Mouse (Mus musculus): ENCODE results near the gene Lamp3. TPM values are rescaled to one million over a fixed set of nuclear protein-coding genes. Genes with fewer than 3 reads are reported as not detected.
"Not testable (repeated sequence)": the region's sequence is repeated elsewhere in the genome, so short reads cannot be mapped to it uniquely, and the experiment has no call there.

Lamp3 gene
- total and polyA plus RNA-seq, 3 experiments = 0.16 TPM; not detected in 2

DNA sequence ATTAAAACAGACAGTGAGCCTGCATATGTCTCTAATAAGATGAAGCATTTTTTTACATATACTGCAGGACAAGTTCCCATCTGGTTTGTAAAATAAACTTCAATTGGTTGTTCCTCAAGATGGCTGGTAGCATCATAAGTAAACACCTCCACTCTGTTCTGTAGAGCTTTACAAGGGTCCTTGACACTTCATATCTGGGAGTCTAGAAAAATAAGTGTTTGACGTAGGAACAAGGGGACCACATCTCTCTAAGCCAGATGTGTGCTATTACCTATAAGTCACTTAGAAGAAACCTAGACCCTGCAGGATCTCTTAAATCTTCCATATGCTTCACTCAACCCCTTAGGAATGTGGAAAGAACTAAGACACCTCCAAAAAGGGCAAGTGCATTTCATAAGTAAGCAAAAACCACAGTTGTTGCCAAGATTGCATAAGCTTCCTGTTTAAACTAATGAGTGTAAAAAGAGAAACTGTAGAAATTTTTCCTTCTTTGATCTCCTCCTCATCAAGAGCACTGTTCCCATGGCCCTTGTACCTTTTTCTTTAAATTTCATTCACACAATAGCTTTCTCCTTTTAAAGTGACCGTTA is 35.3 kb downstream of the Lamp3 start:
- no peaks in the 10 kb centered on the region for H3K27me3 ChIP-seq (ENCODE audit: insufficient read depth, low read length)
- no peak for DNase-seq (ENCODE audit: low spot score)
- no peak overlapping the region for H3K4me3 ChIP-seq (ENCODE audit: low read depth, low read length)
- H3K4me1 ChIP-seq (ENCODE audit: insufficient read depth, low read depth, low read length) = no peaks in the 10 kb centered on the region
- ATAC-seq (ENCODE audit: extremely low read depth, insufficient number of reproducible peaks, low FRiP score, poor library complexity, severe bottlenecking) = no peak
- no peak for TF ChIP-seq TAL1 (conservative IDR thresholded peaks at IDR 0.05; ENCODE audit: low read depth, low read length)
- no peaks in the 10 kb centered on the region for H3K9me3 ChIP-seq (replicated peaks)
- no peaks in the 10 kb centered on the region for H3K36me3 ChIP-seq (replicated peaks)

DNA sequence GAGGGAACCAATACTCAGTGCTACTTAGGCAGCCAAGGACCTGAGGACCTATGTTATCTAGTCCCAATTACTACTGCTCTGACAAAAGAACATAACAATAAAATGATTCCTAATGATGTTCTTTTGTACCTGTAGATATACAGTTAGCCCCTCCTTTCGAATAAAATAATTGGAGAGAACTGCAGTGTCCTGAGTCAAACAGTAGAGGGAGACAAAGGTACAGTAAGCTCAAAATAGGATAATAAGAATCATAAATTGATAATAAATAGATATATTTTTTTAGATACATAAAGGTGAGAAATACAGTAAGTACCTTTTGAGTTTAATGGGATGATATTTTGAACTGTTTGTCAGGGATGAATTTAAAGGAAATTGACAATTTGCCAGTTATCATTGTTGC is 39.9 kb downstream of the Lamp3 start:
- Histone ChIP-seq H3K9me3 (replicated peaks) (no peaks in the 10 kb centered on the region), H3K4me3 (ENCODE audit: low read depth, low read length) (no peak overlapping the region), H3K36me3 (replicated peaks) (no peaks in the 10 kb centered on the region), H3K4me1 (ENCODE audit: insufficient read depth, low read depth, low read length) (no peaks in the 10 kb centered on the region), H3K27me3 (ENCODE audit: insufficient read depth, low read length) (no peaks in the 10 kb centered on the region)
- ATAC-seq (ENCODE audit: extremely low read depth, insufficient number of reproducible peaks, low FRiP score, poor library complexity, severe bottlenecking) (no peak), DNase-seq (ENCODE audit: low spot score) (no peak)
- no peak for TF ChIP-seq GATA2 (IDR thresholded peaks at IDR 0.05; ENCODE audit: borderline replicate concordance, low read depth, low read length)
- TF ChIP-seq TAL1 (conservative IDR thresholded peaks at IDR 0.05; ENCODE audit: low read depth, low read length) = no peak
- no peak for TF ChIP-seq GATA1 (IDR thresholded peaks at IDR 0.05; ENCODE audit: borderline replicate concordance, low read length)
- TF ChIP-seq POLR2AphosphoS5 (IDR thresholded peaks at IDR 0.05; ENCODE audit: insufficient replicate concordance, low read depth, low read length) = no peak
- no peak for TF ChIP-seq CTCF (IDR thresholded peaks at IDR 0.05; ENCODE audit: low read depth, low read length)

DNA sequence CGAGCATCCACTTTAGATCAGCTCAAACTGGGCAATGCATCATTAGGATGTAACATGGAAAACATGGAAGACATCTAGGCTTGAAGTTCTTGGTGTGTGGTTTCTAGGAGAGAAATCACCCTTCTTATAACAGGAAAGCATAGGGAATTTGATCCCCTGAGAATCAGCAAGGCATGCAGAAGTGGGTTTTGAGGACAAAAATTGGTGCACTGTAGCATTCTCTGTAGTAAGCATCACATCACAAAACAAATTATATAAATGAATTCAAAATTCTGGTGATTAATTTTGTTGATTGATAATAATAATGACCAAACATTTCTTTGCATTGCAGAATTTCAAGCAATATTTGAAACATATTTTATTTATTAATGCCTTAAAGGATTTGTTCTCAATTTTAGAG is 76.4 kb downstream of the Lamp3 start, which contains the start of gene Olfr171:
Olfr171 (minus strand) TSS at position 101 of the 400 bp plus-strand sequence.
- Histone ChIP-seq H3K4me1 (ENCODE audit: insufficient read depth, low read depth, low read length) (no peaks in the 10 kb centered on the region), H3K27me3 (ENCODE audit: insufficient read depth, low read length) (no peaks in the 10 kb centered on the region), H3K9me3 (replicated peaks) (no peaks in the 10 kb centered on the region), H3K4me3 (ENCODE audit: low read depth, low read length) (no peak within 1 kb of the TSS), H3K36me3 (replicated peaks) (no peaks in the 10 kb centered on the region)
- ATAC-seq (ENCODE audit: extremely low read depth, insufficient number of reproducible peaks, low FRiP score, poor library complexity, severe bottlenecking) (no peak), DNase-seq (ENCODE audit: low spot score) (no peak)
- TF ChIP-seq POLR2AphosphoS5 (IDR thresholded peaks at IDR 0.05; ENCODE audit: insufficient replicate concordance, low read depth, low read length) (no peak), GATA2 (IDR thresholded peaks at IDR 0.05; ENCODE audit: borderline replicate concordance, low read depth, low read length) (no peak), CTCF (IDR thresholded peaks at IDR 0.05; ENCODE audit: low read depth, low read length) (no peak), GATA1 (IDR thresholded peaks at IDR 0.05; ENCODE audit: borderline replicate concordance, low read length) (no peak)

- not testable (repeated sequence) for H3K27me3 ChIP-seq (ENCODE audit: insufficient read depth, low read length); DNase-seq (ENCODE audit: low spot score); H3K4me1 ChIP-seq (ENCODE audit: insufficient read depth, low read depth, low read length); H3K4me3 ChIP-seq (ENCODE audit: low read depth, low read length); ATAC-seq (ENCODE audit: extremely low read depth, insufficient number of reproducible peaks, low FRiP score, poor library complexity, severe bottlenecking); H3K9me3 ChIP-seq (replicated peaks); H3K36me3 ChIP-seq (replicated peaks)
These were observed 94.4 kb downstream of the Lamp3 start, which contains the start of gene Olfr170 for GRCm38 (mm10) chr16:19611782-19612181. Olfr170 (minus strand) TSS chr16:19611882.

Other genes with a start within 250 kb of the Lamp3 start
- gene Olfr166, start 222.7 kb downstream of the Lamp3 start, total RNA-seq (2014; fragmentation: Nextera tagmentation) = not detected in 2 replicates
- gene Olfr166, start 222.7 kb downstream of the Lamp3 start, total RNA-seq (2017) = 0.06 and 0.11 TPM in 2 replicates
- not detected in 2 replicates for gene Olfr166, start 222.7 kb downstream of the Lamp3 start, polyA plus RNA-seq (2012)
- not detected in 2 replicates for gene Olfr167, start 184.1 kb downstream of the Lamp3 start, total RNA-seq (2014; fragmentation: Nextera tagmentation)
- gene Olfr167, start 184.1 kb downstream of the Lamp3 start, total RNA-seq (2017) = 0.11 and 0.17 TPM in 2 replicates
- not detected in 2 replicates for gene Olfr167, start 184.1 kb downstream of the Lamp3 start, polyA plus RNA-seq (2012)
- gene Olfr168, start 170.8 kb downstream of the Lamp3 start, total RNA-seq (2014; fragmentation: Nextera tagmentation) = not detected in 2 replicates
- 0.52 TPM in 1 of 2 replicates, not detected in the other for gene Olfr168, start 170.8 kb downstream of the Lamp3 start, total RNA-seq (2017)
- not detected in 2 replicates for gene Olfr168, start 170.8 kb downstream of the Lamp3 start, polyA plus RNA-seq (2012)
- gene Olfr169, start 134.6 kb downstream of the Lamp3 start, total RNA-seq (2014; fragmentation: Nextera tagmentation) = not detected in 2 replicates
- gene Olfr169, start 134.6 kb downstream of the Lamp3 start, total RNA-seq (2017) = 0.16 TPM in 1 of 2 replicates, not detected in the other
- gene Olfr169, start 134.6 kb downstream of the Lamp3 start, polyA plus RNA-seq (2012) = not detected in 2 replicates
- not detected in 2 replicates for gene Olfr170, start 94.5 kb downstream of the Lamp3 start, total RNA-seq (2014; fragmentation: Nextera tagmentation)
- 0.16 TPM in 1 of 2 replicates, not detected in the other for gene Olfr170, start 94.5 kb downstream of the Lamp3 start, total RNA-seq (2017)
- gene Olfr170, start 94.5 kb downstream of the Lamp3 start, polyA plus RNA-seq (2012) = not detected in 2 replicates
- gene Olfr171, start 76.5 kb downstream of the Lamp3 start, total RNA-seq (2014; fragmentation: Nextera tagmentation) = not detected in 2 replicates
- gene Olfr171, start 76.5 kb downstream of the Lamp3 start, total RNA-seq (2017) = not detected in 2 replicates
- not detected in 2 replicates for gene Olfr171, start 76.5 kb downstream of the Lamp3 start, polyA plus RNA-seq (2012)
- not detected in 2 replicates for gene B3gnt5, start 53.8 kb upstream of the Lamp3 start, total RNA-seq (2014; fragmentation: Nextera tagmentation)
- under 0.01 and 0.11 TPM in 2 replicates for gene B3gnt5, start 53.8 kb upstream of the Lamp3 start, total RNA-seq (2017)
- gene B3gnt5, start 53.8 kb upstream of the Lamp3 start, polyA plus RNA-seq (2012) = not detected in 2 replicates